Mouse (Mus musculus): Measurements from ENCODE around the gene Cops2.

DNA sequence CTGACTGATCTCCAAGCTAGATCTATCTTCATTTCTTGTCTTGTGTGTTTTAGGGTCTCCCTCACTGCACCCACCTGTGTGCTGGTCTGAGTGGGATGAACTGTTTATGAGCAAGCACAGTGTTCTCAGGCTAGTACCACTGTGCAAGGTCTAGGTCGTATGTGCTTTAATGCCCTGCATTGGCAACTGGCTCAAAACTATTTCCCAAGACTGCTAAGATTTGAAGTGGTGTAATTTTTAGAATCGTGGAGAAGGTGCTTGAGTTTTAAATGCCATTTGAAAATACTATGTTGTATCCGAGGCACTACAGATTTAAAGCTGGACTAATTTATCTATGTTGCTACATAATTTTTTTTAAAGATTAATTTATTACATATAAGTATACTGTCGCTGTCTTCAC is 31.0 kb downstream of the Cops2 start:
- TF ChIP-seq CTCF (IDR thresholded peaks at IDR 0.05; ENCODE audit: low read depth) (no peak), EP300 (optimal IDR thresholded peaks at IDR 0.05) (no peak)

All from stomach, postnatal 0 days (tissue).